Mouse (Mus musculus) intestine, embryonic 15.5 days (tissue): ENCODE data around the gene Patl2. TPM values are rescaled to one million over a fixed set of nuclear protein-coding genes. Genes with fewer than 3 reads are reported as not detected.
A peak's percentile ranks its signal among the peaks of the same experiment; 100 is the strongest.

Experiments
- ATAC-seq: fragments of 200-750 bp; cut with Nextera tagmentation; 2 replicates; pipeline ENCODE4 v1.8.0; 2017; ENCODE audit warnings: moderate TSS enrichment, moderate library complexity
- H3K27ac ChIP-seq: fragments of 300-500 bp; sonication (generic); 2 replicates; pipeline ENCODE4 v1.5.1; 2015; ENCODE audit warnings: mild to moderate bottlenecking, inconsistent platforms
- H3K27me3 ChIP-seq: fragments of 300-500 bp; sonication (generic); replicated peaks from 2 replicates; pipeline ENCODE4 v1.6.1; 2015; ENCODE audit warnings: inconsistent platforms
- H3K36me3 ChIP-seq: fragments of 300-500 bp; sonication (generic); 2 replicates; pipeline ENCODE4 v1.6.1; 2015; ENCODE audit warnings: inconsistent platforms
- H3K4me1 ChIP-seq: fragments of 300-500 bp; sonication (generic); replicated peaks from 2 replicates; pipeline ENCODE4 v1.6.1; 2015; ENCODE audit warnings: inconsistent platforms
- H3K4me2 ChIP-seq: fragments of 300-500 bp; sonication (generic); replicated peaks from 2 replicates; pipeline ENCODE4 v1.6.1; 2015; ENCODE audit warnings: mild to moderate bottlenecking, inconsistent platforms
- H3K4me3 ChIP-seq: fragments of 300-500 bp; sonication (generic); replicated peaks from 2 replicates; pipeline ENCODE4 v1.5.1; 2015; ENCODE audit warnings: inconsistent platforms
- H3K9ac ChIP-seq: fragments of 300-500 bp; sonication (generic); 2 replicates; pipeline ENCODE4 v1.6.1; 2015; ENCODE audit warnings: inconsistent platforms
- H3K9me3 ChIP-seq: fragments of 300-500 bp; sonication (generic); 2 replicates; pipeline ENCODE4 v1.6.1; 2016; ENCODE audit warnings: inconsistent platforms
- WGBS: fragments of 180-500 bp; shearing (Covaris S2); methylation state at CpG from one replicate; pipeline ENCODE4 v1.1.7; 2015; 5-methylcytosine and 5-hydroxymethylcytosine counted together
- polyA plus RNA-seq: library from polyadenylated mRNA; unstranded; fragments of >200 nt; fragmentation: Nextera tagmentation; extraction: Ambion mirVana; gene quantifications from 2 replicates; pipeline ENCODE4 v1.2.1, GENCODE M21; 2015

Patl2 gene
- polyA plus RNA-seq, 1 experiment from 2014 or later, result not detected

GRCm38 (mm10) chr2:122151221-122151620 is 34.8 kb downstream of the Patl2 start:
- Histone ChIP-seq H3K27me3 (no peaks in the 10 kb centered on the region), H3K4me3 (no peak overlapping the region), H3K9me3 (no peaks in the 10 kb centered on the region), H3K4me1 (no peaks in the 10 kb centered on the region), H3K27ac (no peak overlapping the region), H3K36me3 (no peaks in the 10 kb centered on the region), H3K4me2 (no peak overlapping the region), H3K9ac (no peak overlapping the region)
- ATAC-seq, result no peak
- 95% methylated on average over 1 of the region's 1 CpGs for WGBS

GRCm38 (mm10) chr2:122149716-122150115 is 36.3 kb downstream of the Patl2 start:
- Histone ChIP-seq H3K36me3 (no peaks in the 10 kb centered on the region), H3K9me3 (no peaks in the 10 kb centered on the region), H3K4me1 (no peaks in the 10 kb centered on the region), H3K27me3 (no peaks in the 10 kb centered on the region), H3K4me2 (no peak overlapping the region), H3K4me3 (no peak overlapping the region), H3K27ac (no peak overlapping the region), H3K9ac (no peak overlapping the region)
- ATAC-seq, result no peak
- WGBS, result 89% methylated on average over 3 of the region's 3 CpGs

GRCm38 (mm10) chr2:122149316-122149715 is 36.7 kb downstream of the Patl2 start:
- no peaks in the 10 kb centered on the region for H3K27me3 ChIP-seq
- H3K4me1 ChIP-seq, result no peaks in the 10 kb centered on the region
- 0 out of 2 replicates have a peak overlapping the region, but pooled peaks have one; percentile 62 for H3K4me3 ChIP-seq
- peak overlapping the region; percentile 66; the same call in 1 of the 2 replicates for H3K4me2 ChIP-seq
- H3K9me3 ChIP-seq, result no peaks in the 10 kb centered on the region
- H3K27ac ChIP-seq, result no peak overlapping the region
- no peaks in the 10 kb centered on the region for H3K36me3 ChIP-seq
- ATAC-seq, result no peak
- WGBS, result 87% methylated on average over 6 of the region's 6 CpGs
- no peak overlapping the region for H3K9ac ChIP-seq

GRCm38 (mm10) chr2:122148242-122148917 is 37.6 kb downstream of the Patl2 start:
- Histone ChIP-seq H3K4me2 (peak overlapping the region; percentile 66), H3K9ac (peak overlapping the region; percentile 78), H3K4me1 (no peaks in the 10 kb centered on the region), H3K9me3 (no peaks in the 10 kb centered on the region), H3K4me3 (peak overlapping the region; percentile 62), H3K27ac (peak overlapping the region; percentile 78; the same call in 1 of the 2 replicates), H3K27me3 (no peaks in the 10 kb centered on the region), H3K36me3 (no peaks in the 10 kb centered on the region)
- WGBS, result 22% methylated on average over 18 of the region's 18 CpGs
- peak; percentile 58 for ATAC-seq

GRCm38 (mm10) chr2:122147508-122148241 is 38.3 kb downstream of the Patl2 start, which contains the start of gene B2m:
Gene B2m, plus strand, starts transcription at chr2:122147686.
- Histone ChIP-seq H3K27me3 (no peaks in the 10 kb centered on the region), H3K9me3 (no peaks in the 10 kb centered on the region), H3K36me3 (no peaks in the 10 kb centered on the region), H3K4me3 (peak within 1 kb of the TSS; percentile 62), H3K4me2 (peak within 1 kb of the TSS; percentile 66), H3K27ac (peak within 1 kb of the TSS; percentile 78), H3K4me1 (no peaks in the 10 kb centered on the region), H3K9ac (peak within 1 kb of the TSS; percentile 78)
- ATAC-seq, result peak; percentile 98
- under 1% methylated on average over 40 of the region's 40 CpGs for WGBS

GRCm38 (mm10) chr2:122146687-122147086 is 39.3 kb downstream of the Patl2 start:
- no peak for ATAC-seq
- Histone ChIP-seq H3K4me1 (no peaks in the 10 kb centered on the region), H3K9ac (no peak overlapping the region), H3K27me3 (no peaks in the 10 kb centered on the region), H3K36me3 (no peaks in the 10 kb centered on the region), H3K4me3 (no peak overlapping the region), H3K9me3 (no peaks in the 10 kb centered on the region), H3K27ac (no peak overlapping the region), H3K4me2 (no peak overlapping the region)
- 69% methylated on average over 6 of the region's 6 CpGs for WGBS

- H3K27me3 ChIP-seq, result no peaks in the 10 kb centered on the region
- H3K27ac ChIP-seq, result no peak overlapping the region
- no peak for ATAC-seq
- no peaks in the 10 kb centered on the region for H3K36me3 ChIP-seq
- H3K4me3 ChIP-seq, result no peak overlapping the region
- 72% methylated on average over 4 of the region's 4 CpGs for WGBS
- no peaks in the 10 kb centered on the region for H3K9me3 ChIP-seq
- no peak overlapping the region for H3K4me2 ChIP-seq
- no peaks in the 10 kb centered on the region for H3K4me1 ChIP-seq
- H3K9ac ChIP-seq, result no peak overlapping the region
These were observed 40.2 kb downstream of the Patl2 start for GRCm38 (mm10) chr2:122145756-122146155.

GRCm38 (mm10) chr2:122143111-122143510 is 42.9 kb downstream of the Patl2 start:
- no peak overlapping the region for H3K27ac ChIP-seq
- H3K9me3 ChIP-seq, result no peaks in the 10 kb centered on the region
- no peaks in the 10 kb centered on the region for H3K4me1 ChIP-seq
- no peaks in the 10 kb centered on the region for H3K27me3 ChIP-seq
- H3K4me2 ChIP-seq, result no peak overlapping the region
- ATAC-seq, result no peak
- H3K9ac ChIP-seq, result no peak overlapping the region
- H3K36me3 ChIP-seq, result no peaks in the 10 kb centered on the region
- 97% methylated on average over 3 of the region's 3 CpGs for WGBS
- H3K4me3 ChIP-seq, result no peak overlapping the region

- H3K4me3 ChIP-seq, result no peak overlapping the region
These were observed 44.5 kb downstream of the Patl2 start for GRCm38 (mm10) chr2:122141332-122141967.

GRCm38 (mm10) chr2:122140815-122141214 is 45.2 kb downstream of the Patl2 start:
- no peak overlapping the region for H3K4me3 ChIP-seq
- WGBS, result 71% methylated on average over 2 of the region's 2 CpGs
- ATAC-seq, result no peak
- H3K36me3 ChIP-seq, result no peaks in the 10 kb centered on the region
- no peak overlapping the region for H3K27ac ChIP-seq
- no peak overlapping the region for H3K9ac ChIP-seq
- no peaks in the 10 kb centered on the region for H3K9me3 ChIP-seq
- H3K4me1 ChIP-seq, result no peaks in the 10 kb centered on the region
- no peak overlapping the region for H3K4me2 ChIP-seq
- no peaks in the 10 kb centered on the region for H3K27me3 ChIP-seq

More at GRCm38 (mm10) chr2:122141332-122141967, 44.5 kb downstream of the Patl2 start:
- H3K36me3 ChIP-seq, result no peaks in the 10 kb centered on the region
- ATAC-seq, result no peak
- H3K4me1 ChIP-seq, result no peaks in the 10 kb centered on the region
- no peaks in the 10 kb centered on the region for H3K9me3 ChIP-seq
- H3K9ac ChIP-seq, result no peak overlapping the region
- no peak overlapping the region for H3K27ac ChIP-seq
- H3K27me3 ChIP-seq, result no peaks in the 10 kb centered on the region
- no peak overlapping the region for H3K4me2 ChIP-seq
- WGBS, result 71% methylated on average over 5 of the region's 5 CpGs

GRCm38 (mm10) chr2:122137839-122138465 is 48.0 kb downstream of the Patl2 start:
- ATAC-seq, result peak; percentile 86
- Histone ChIP-seq H3K4me1 (no peaks in the 10 kb centered on the region), H3K9me3 (no peaks in the 10 kb centered on the region), H3K4me3 (no peak overlapping the region), H3K36me3 (no peaks in the 10 kb centered on the region), H3K9ac (no peak overlapping the region), H3K4me2 (no peak overlapping the region), H3K27ac (no peak overlapping the region), H3K27me3 (no peaks in the 10 kb centered on the region)
- WGBS, result 53% methylated on average over 5 of the region's 5 CpGs

GRCm38 (mm10) chr2:122132618-122133017 is 53.4 kb downstream of the Patl2 start:
- Histone ChIP-seq H3K27me3 (no peaks in the 10 kb centered on the region), H3K9me3 (no peaks in the 10 kb centered on the region), H3K9ac (no peak overlapping the region), H3K4me2 (no peak overlapping the region), H3K4me3 (no peak overlapping the region), H3K4me1 (no peaks in the 10 kb centered on the region), H3K27ac (no peak overlapping the region), H3K36me3 (no peaks in the 10 kb centered on the region)
- no peak for ATAC-seq
- 86% methylated on average over 2 of the region's 2 CpGs for WGBS
